Mouse (Mus musculus): ENCODE measurements around the gene Gnl3l. TPM values are rescaled to one million over a fixed set of nuclear protein-coding genes. Genes with fewer than 3 reads are reported as not detected.

The Gnl3l gene
- polyA plus RNA-seq, 1 experiment from 2014 or later = 28.7 TPM

GRCm38 (mm10) chrX:150956522-150957300 lies 60.4 kb downstream of the Gnl3l start:
- peak overlapping the region; percentile 21; the same call in 1 of the 2 replicates for H3K27ac ChIP-seq (ENCODE audit: poor library complexity, severe bottlenecking)
- no peaks in the 10 kb centered on the region for H3K4me1 ChIP-seq (replicated peaks)
- H3K36me3 ChIP-seq = no peaks in the 10 kb centered on the region
- H3K9ac ChIP-seq = no peak overlapping the region
- WGBS = 22% methylated on average over 25 of the region's 25 CpGs
- ATAC-seq (ENCODE audit: insufficient number of reproducible peaks, low FRiP score) = peak; percentile 94
- 0 out of 2 replicates have a peak overlapping the region, but pooled peaks have one; percentile 6 for H3K4me3 ChIP-seq
- no peaks in the 10 kb centered on the region for H3K27me3 ChIP-seq (replicated peaks)
- peak overlapping the region; percentile 50 for H3K4me2 ChIP-seq
- no peaks in the 10 kb centered on the region for H3K9me3 ChIP-seq (replicated peaks)

- Histone ChIP-seq H3K36me3 (no peaks in the 10 kb centered on the region), H3K4me3 (no peak overlapping the region), H3K27ac (ENCODE audit: poor library complexity, severe bottlenecking) (peak overlapping the region; percentile 75), H3K9ac (no peak overlapping the region), H3K4me1 (replicated peaks) (no peaks in the 10 kb centered on the region), H3K9me3 (replicated peaks) (no peaks in the 10 kb centered on the region), H3K4me2 (no peak overlapping the region), H3K27me3 (replicated peaks) (no peaks in the 10 kb centered on the region)
- no peak for ATAC-seq (ENCODE audit: insufficient number of reproducible peaks, low FRiP score)
- 64% methylated on average over 1 of the region's 1 CpGs for WGBS
Measured at GRCm38 (mm10) chrX:150956016-150956415, 61.1 kb downstream of the Gnl3l start.

- peak; percentile 24; the same call in 1 of the 2 replicates for ATAC-seq (ENCODE audit: insufficient number of reproducible peaks, low FRiP score)
- no peak overlapping the region for H3K4me3 ChIP-seq
- no peaks in the 10 kb centered on the region for H3K36me3 ChIP-seq
- 26% methylated on average over 2 of the region's 2 CpGs for WGBS
- no peaks in the 10 kb centered on the region for H3K27me3 ChIP-seq (replicated peaks)
- no peaks in the 10 kb centered on the region for H3K9me3 ChIP-seq (replicated peaks)
- peak overlapping the region; percentile 7; the same call in 1 of the 2 replicates for H3K4me2 ChIP-seq
- no peaks in the 10 kb centered on the region for H3K4me1 ChIP-seq (replicated peaks)
- peak overlapping the region; percentile 75 for H3K27ac ChIP-seq (ENCODE audit: poor library complexity, severe bottlenecking)
- H3K9ac ChIP-seq = no peak overlapping the region
Measured at GRCm38 (mm10) chrX:150955441-150955840, 61.7 kb downstream of the Gnl3l start.

DNA sequence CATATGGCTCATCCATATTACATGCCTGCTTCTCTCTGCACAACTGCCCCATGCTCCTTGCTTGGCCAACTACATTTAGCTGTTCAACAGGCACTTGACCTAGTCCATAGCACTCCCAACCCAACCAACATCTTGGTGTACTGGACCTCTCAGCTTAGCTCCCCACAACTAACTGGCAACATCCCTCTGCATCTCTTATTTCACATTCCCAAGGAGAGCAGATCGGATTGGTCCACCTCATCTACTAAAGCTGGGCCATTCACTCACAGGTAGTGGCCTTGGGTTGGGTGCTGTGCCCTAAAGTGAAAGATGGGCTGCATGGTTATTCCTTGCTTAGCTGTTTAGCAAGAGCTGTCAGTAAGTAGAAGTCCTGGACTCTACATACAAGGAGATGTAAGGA lies 62.4 kb downstream of the Gnl3l start:
- Histone ChIP-seq H3K27ac (ENCODE audit: poor library complexity, severe bottlenecking) (0 out of 2 replicates have a peak overlapping the region, but pooled peaks have one; percentile 75), H3K4me1 (replicated peaks) (no peaks in the 10 kb centered on the region), H3K9ac (no peak overlapping the region), H3K36me3 (no peaks in the 10 kb centered on the region), H3K4me3 (no peak overlapping the region), H3K27me3 (replicated peaks) (no peaks in the 10 kb centered on the region), H3K4me2 (no peak overlapping the region), H3K9me3 (replicated peaks) (no peaks in the 10 kb centered on the region)
- WGBS = 69% methylated on average over 1 of the region's 1 CpGs
- ATAC-seq (ENCODE audit: insufficient number of reproducible peaks, low FRiP score) = no peak

Other genes with a start within 250 kb of the Gnl3l start
- gene Maged2, start 203.0 kb downstream of the Gnl3l start, polyA plus RNA-seq (2016; fragmentation: Nextera tagmentation; extraction: Ambion mirVana) = 597 and 622 TPM in 2 replicates
- gene Fgd1, start 28.8 kb upstream of the Gnl3l start, polyA plus RNA-seq (2016; fragmentation: Nextera tagmentation; extraction: Ambion mirVana) = 9.3 and 10.1 TPM in 2 replicates
- gene Tsr2, start 79.2 kb upstream of the Gnl3l start, polyA plus RNA-seq (2016; fragmentation: Nextera tagmentation; extraction: Ambion mirVana) = 20.8 and 22.1 TPM in 2 replicates
- 2.3 TPM in 2 replicates for gene Wnk3, start 180.8 kb upstream of the Gnl3l start, polyA plus RNA-seq (2016; fragmentation: Nextera tagmentation; extraction: Ambion mirVana)

All from heart, embryonic 12.5 days (tissue).